Mouse (Mus musculus) myocyte (in vitro differentiated cells): ENCODE results near the gene Trim37. TPM values are rescaled to one million over a fixed set of nuclear protein-coding genes. Genes with fewer than 3 reads are reported as not detected.

ENCODE experiments used
- H3K27me3 ChIP-seq: one replicate; pipeline ENCODE4 v1.6.1; 2011; ENCODE audit not compliant: control insufficient read depth, insufficient read depth, insufficient read length
- H3K36me3 ChIP-seq: one replicate; pipeline ENCODE4 v1.6.1; 2011; ENCODE audit not compliant: control insufficient read depth, insufficient read depth
- H3K4me2 ChIP-seq: one replicate; pipeline ENCODE4 v1.6.1; 2011; ENCODE audit warnings: low read depth, control low read depth
- H3K4me3 ChIP-seq: one replicate; pipeline ENCODE4 v1.5.1; 2011; ENCODE audit warnings: mild to moderate bottlenecking, control low read depth, moderate library complexity
- H3K79me2 ChIP-seq: one replicate; pipeline ENCODE4 v1.6.1; 2011; ENCODE audit not compliant: control insufficient read depth, insufficient read depth
- H3ac ChIP-seq: one replicate; pipeline ENCODE4 v1.6.1; 2011; ENCODE audit not compliant: control insufficient read depth, insufficient read length
- CEBPB ChIP-seq: IDR thresholded peaks from 2 replicates; pipeline ENCODE4 v1.6.1; 2011; ENCODE audit warnings: mild to moderate bottlenecking, moderate library complexity; ENCODE audit not compliant: poor library complexity, insufficient read depth, severe bottlenecking
- E2F4 ChIP-seq: IDR thresholded peaks from one replicate; pipeline ENCODE4 v1.6.1; 2011; ENCODE audit warnings: mild to moderate bottlenecking, control low read depth, moderate library complexity; ENCODE audit not compliant: insufficient read depth
- MAX ChIP-seq: IDR thresholded peaks from one replicate; pipeline ENCODE4 v1.6.1; 2011; ENCODE audit warnings: low read depth, mild to moderate bottlenecking, control low read depth
- MYOD1 ChIP-seq, 3 experiments: IDR thresholded peaks; one replicate each; pipeline ENCODE4 v1.6.1; 2011; ENCODE audit warnings: control low read depth in 2 of 3, low read depth in 2 of 3, mild to moderate bottlenecking in 2 of 3, moderate library complexity in 1 of 3; ENCODE audit not compliant: insufficient read length in 2 of 3, control insufficient read depth in 1 of 3
- MYOG ChIP-seq, 3 experiments: IDR thresholded peaks; one replicate each; pipeline ENCODE4 v1.6.1; 2011; ENCODE audit warnings: control low read depth in 2 of 3, low read depth in 2 of 3, mild to moderate bottlenecking in 2 of 3; ENCODE audit not compliant: insufficient read length in 2 of 3, control insufficient read depth in 1 of 3, insufficient read depth in 1 of 3
- POLR2A ChIP-seq: IDR thresholded peaks from one replicate; pipeline ENCODE4 v1.6.1; 2011; ENCODE audit warnings: low read depth, mild to moderate bottlenecking, control low read depth, moderate library complexity; ENCODE audit not compliant: insufficient read length
- POLR2AphosphoS2 ChIP-seq: IDR thresholded peaks from one replicate; pipeline ENCODE4 v1.6.1; 2011; ENCODE audit warnings: low read depth, control low read depth; ENCODE audit not compliant: insufficient read length
- REST ChIP-seq: IDR thresholded peaks from one replicate; pipeline ENCODE4 v1.6.1; 2011; ENCODE audit warnings: mild to moderate bottlenecking, control low read depth, moderate library complexity; ENCODE audit not compliant: insufficient read depth, insufficient read length
- SRF ChIP-seq: IDR thresholded peaks from one replicate; pipeline ENCODE4 v1.6.1; 2011; ENCODE audit warnings: low read depth; ENCODE audit not compliant: control insufficient read depth, insufficient read length
- TCF12 ChIP-seq: IDR thresholded peaks from one replicate; pipeline ENCODE4 v1.6.1; 2011; ENCODE audit warnings: mild to moderate bottlenecking, control low read depth; ENCODE audit not compliant: poor library complexity, insufficient read depth, severe bottlenecking
- TCF3 ChIP-seq: IDR thresholded peaks from one replicate; pipeline ENCODE4 v1.6.1; 2011; ENCODE audit warnings: low read depth, control low read depth; ENCODE audit not compliant: insufficient read length
- USF1 ChIP-seq: IDR thresholded peaks from one replicate; pipeline ENCODE4 v1.6.1; 2011; ENCODE audit warnings: low read depth, mild to moderate bottlenecking, control low read depth, moderate library complexity
- polyA plus RNA-seq: library from polyadenylated mRNA; unstranded; fragments of >200 nt; fragmentation: generic; extraction: Trizol; gene quantifications from one replicate; pipeline ENCODE4 v1.2.1, GENCODE M21; 2012; ENCODE audit warnings: missing spikeins

Trim37 gene
- polyA plus RNA-seq, 1 experiment = 6.7 TPM

DNA sequence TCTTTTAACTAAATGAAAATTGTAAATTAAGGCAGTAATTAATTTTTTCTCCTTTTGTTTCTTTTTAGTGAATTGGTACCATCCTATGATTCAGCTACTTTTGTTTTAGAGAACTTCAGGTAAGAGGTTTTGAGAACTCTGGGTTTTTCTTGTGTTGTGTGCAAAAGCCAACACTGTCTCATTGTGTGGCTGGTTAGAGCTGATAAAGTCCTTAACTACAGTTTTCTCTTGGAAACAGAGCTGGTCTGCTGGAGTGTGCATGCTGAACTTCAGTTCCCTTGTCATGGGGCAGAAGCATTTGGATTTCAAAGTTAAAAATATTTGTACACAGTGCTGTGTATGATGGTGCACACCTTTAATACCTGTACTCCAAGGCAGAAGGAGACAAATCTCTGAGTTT lies 36.9 kb downstream of the Trim37 start:
- H3ac ChIP-seq = no peak overlapping the region
- H3K36me3 ChIP-seq = peaks cover 19% of the 10 kb centered on the region
- H3K27me3 ChIP-seq = no peaks in the 10 kb centered on the region
- H3K79me2 ChIP-seq = no peaks in the 10 kb centered on the region
- H3K4me3 ChIP-seq = no peak overlapping the region
- H3K4me2 ChIP-seq = no peak overlapping the region
- no peak for TF ChIP-seq TCF3
- TF ChIP-seq CEBPB = no peak
- TF ChIP-seq MAX = no peak

- no peaks in the 10 kb centered on the region for H3K79me2 ChIP-seq
- TF ChIP-seq TCF3 (no peak), SRF (no peak), CEBPB (no peak), MAX (no peak), MYOD1 (IDR thresholded peaks at IDR 0.05; ENCODE audit: control insufficient read depth in 1 of 3, insufficient read length in 2 of 3, low read depth in 2 of 3) (no peak), POLR2AphosphoS2 (no peak), E2F4 (no peak), USF1 (no peak), TCF12 (no peak), POLR2A (no peak), MYOG (IDR thresholded peaks at IDR 0.05; ENCODE audit: control insufficient read depth in 1 of 3, insufficient read depth in 1 of 3, insufficient read length in 2 of 3, low read depth in 2 of 3) (no peak), REST (no peak)
- H3K27me3 ChIP-seq = no peaks in the 10 kb centered on the region
- H3K4me3 ChIP-seq = no peak overlapping the region
- H3K36me3 ChIP-seq = peaks cover 4% of the 10 kb centered on the region
- H3ac ChIP-seq = no peak overlapping the region
- H3K4me2 ChIP-seq = no peak overlapping the region
These were observed 46.7 kb downstream of the Trim37 start for GRCm38 (mm10) chr11:87173625-87174024.

DNA sequence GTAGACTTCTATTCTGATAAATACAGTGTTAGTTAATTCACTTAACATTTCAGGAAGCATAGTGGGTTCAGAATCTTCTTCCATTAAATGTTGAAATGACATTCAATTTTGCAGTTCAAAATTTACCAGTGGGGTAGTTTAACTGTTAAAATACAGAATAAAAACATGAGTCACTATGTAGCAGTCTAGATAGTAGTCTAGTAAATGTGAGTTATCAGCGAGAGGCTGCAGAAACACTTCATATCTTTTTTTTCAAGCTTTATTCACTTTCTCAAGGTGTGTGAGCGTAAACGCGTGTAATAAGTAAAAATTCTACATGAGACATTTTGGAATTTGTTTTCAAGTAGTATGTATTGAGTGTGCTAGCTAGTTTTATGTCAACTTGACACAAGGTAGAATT lies 48.2 kb downstream of the Trim37 start:
- Histone ChIP-seq H3ac (no peak overlapping the region), H3K27me3 (no peaks in the 10 kb centered on the region), H3K4me2 (no peak overlapping the region), H3K36me3 (no peaks in the 10 kb centered on the region), H3K4me3 (no peak overlapping the region), H3K79me2 (no peaks in the 10 kb centered on the region)
- no peak for TF ChIP-seq POLR2A
- no peak for TF ChIP-seq POLR2AphosphoS2
- no peak for TF ChIP-seq CEBPB
- no peak for TF ChIP-seq REST
- TF ChIP-seq E2F4 = no peak
- TF ChIP-seq USF1 = no peak
- TF ChIP-seq TCF12 = no peak
- no peak for TF ChIP-seq MYOD1 (IDR thresholded peaks at IDR 0.05; ENCODE audit: control insufficient read depth in 1 of 3, insufficient read length in 2 of 3, low read depth in 2 of 3)
- TF ChIP-seq SRF = no peak
- TF ChIP-seq TCF3 = no peak
- TF ChIP-seq MAX = no peak
- TF ChIP-seq MYOG (IDR thresholded peaks at IDR 0.05; ENCODE audit: control insufficient read depth in 1 of 3, insufficient read depth in 1 of 3, insufficient read length in 2 of 3, low read depth in 2 of 3) = no peak

DNA sequence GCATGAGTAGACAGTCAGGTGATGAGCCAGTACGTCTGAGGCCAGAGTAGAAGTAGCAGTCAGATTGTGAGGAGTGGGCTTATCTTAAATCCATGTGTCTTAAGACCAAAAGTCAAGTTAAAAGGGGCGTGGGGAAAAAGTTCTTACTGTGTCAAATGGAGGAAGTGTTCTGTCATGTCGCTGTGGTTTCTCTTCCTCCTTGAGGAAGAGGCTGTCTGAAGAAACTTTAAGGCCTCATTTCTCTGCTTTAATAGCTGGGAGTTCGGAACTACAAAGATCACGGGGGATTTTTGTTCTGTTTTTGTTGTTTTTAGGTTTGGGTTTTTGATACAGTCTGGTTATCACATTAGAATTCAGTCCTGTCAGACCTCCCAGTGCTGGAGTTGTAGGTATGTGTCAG lies 85.4 kb downstream of the Trim37 start:
- TF ChIP-seq MAX (no peak), POLR2A (no peak), POLR2AphosphoS2 (no peak), TCF12 (no peak), USF1 (no peak), MYOG (IDR thresholded peaks at IDR 0.05; ENCODE audit: control insufficient read depth in 1 of 3, insufficient read depth in 1 of 3, insufficient read length in 2 of 3, low read depth in 2 of 3) (no peak), MYOD1 (IDR thresholded peaks at IDR 0.05; ENCODE audit: control insufficient read depth in 1 of 3, insufficient read length in 2 of 3, low read depth in 2 of 3) (no peak), CEBPB (no peak), REST (no peak), E2F4 (no peak), SRF (no peak), TCF3 (no peak)

GRCm38 (mm10) chr11:87222686-87223085 lies 95.8 kb downstream of the Trim37 start:
- H3K4me2 ChIP-seq = no peak overlapping the region
- peaks cover 6% of the 10 kb centered on the region for H3K36me3 ChIP-seq
- no peaks in the 10 kb centered on the region for H3K27me3 ChIP-seq
- no peaks in the 10 kb centered on the region for H3K79me2 ChIP-seq
- no peak overlapping the region for H3ac ChIP-seq
- TF ChIP-seq POLR2AphosphoS2 = no peak
- no peak for TF ChIP-seq E2F4
- TF ChIP-seq POLR2A = no peak
- TF ChIP-seq SRF = no peak
- TF ChIP-seq TCF12 = no peak
- TF ChIP-seq REST = no peak
- TF ChIP-seq MYOG (IDR thresholded peaks at IDR 0.05; ENCODE audit: control insufficient read depth in 1 of 3, insufficient read depth in 1 of 3, insufficient read length in 2 of 3, low read depth in 2 of 3) = no peak
- TF ChIP-seq USF1 = no peak
- TF ChIP-seq TCF3 = no peak
- TF ChIP-seq MAX = no peak
- no peak for TF ChIP-seq MYOD1 (IDR thresholded peaks at IDR 0.05; ENCODE audit: control insufficient read depth in 1 of 3, insufficient read length in 2 of 3, low read depth in 2 of 3)
- TF ChIP-seq CEBPB = no peak
- H3K4me3 ChIP-seq = no peak overlapping the region

More for the DNA sequence above, 85.4 kb downstream of the Trim37 start:
- no peak overlapping the region for H3ac ChIP-seq
- peaks cover 10% of the 10 kb centered on the region for H3K36me3 ChIP-seq
- no peaks in the 10 kb centered on the region for H3K79me2 ChIP-seq
- H3K4me3 ChIP-seq = no peak overlapping the region
- no peak overlapping the region for H3K4me2 ChIP-seq
- no peaks in the 10 kb centered on the region for H3K27me3 ChIP-seq
